Mouse (Mus musculus) myocyte (in vitro differentiated cells): ENCODE measurements at regions not wholly inside any gene's neighbourhood (a gene's known extent, or its start where the extent isn't known, plus 50 kb on each side); places are given as distances from the start of the nearest gene placed in this dataset.

Source experiments
- H3K27me3 ChIP-seq: one replicate; pipeline ENCODE4 v1.6.1; 2011; ENCODE audit not compliant: control insufficient read depth, insufficient read depth, insufficient read length
- H3K36me3 ChIP-seq: one replicate; pipeline ENCODE4 v1.6.1; 2011; ENCODE audit not compliant: control insufficient read depth, insufficient read depth
- H3K4me2 ChIP-seq: one replicate; pipeline ENCODE4 v1.6.1; 2011; ENCODE audit warnings: low read depth, control low read depth
- H3K4me3 ChIP-seq: one replicate; pipeline ENCODE4 v1.5.1; 2011; ENCODE audit warnings: mild to moderate bottlenecking, control low read depth, moderate library complexity
- H3K79me2 ChIP-seq: one replicate; pipeline ENCODE4 v1.6.1; 2011; ENCODE audit not compliant: control insufficient read depth, insufficient read depth
- H3ac ChIP-seq: one replicate; pipeline ENCODE4 v1.6.1; 2011; ENCODE audit not compliant: control insufficient read depth, insufficient read length
- CEBPB ChIP-seq: IDR thresholded peaks from 2 replicates; pipeline ENCODE4 v1.6.1; 2011; ENCODE audit warnings: mild to moderate bottlenecking, moderate library complexity; ENCODE audit not compliant: poor library complexity, insufficient read depth, severe bottlenecking
- E2F4 ChIP-seq: IDR thresholded peaks from one replicate; pipeline ENCODE4 v1.6.1; 2011; ENCODE audit warnings: mild to moderate bottlenecking, control low read depth, moderate library complexity; ENCODE audit not compliant: insufficient read depth
- MAX ChIP-seq: IDR thresholded peaks from one replicate; pipeline ENCODE4 v1.6.1; 2011; ENCODE audit warnings: low read depth, mild to moderate bottlenecking, control low read depth
- MYOD1 ChIP-seq, 3 experiments: IDR thresholded peaks; one replicate each; pipeline ENCODE4 v1.6.1; 2011; ENCODE audit warnings: control low read depth in 2 of 3, low read depth in 2 of 3, mild to moderate bottlenecking in 2 of 3, moderate library complexity in 1 of 3; ENCODE audit not compliant: insufficient read length in 2 of 3, control insufficient read depth in 1 of 3
- MYOG ChIP-seq, 3 experiments: IDR thresholded peaks; one replicate each; pipeline ENCODE4 v1.6.1; 2011; ENCODE audit warnings: control low read depth in 2 of 3, low read depth in 2 of 3, mild to moderate bottlenecking in 2 of 3; ENCODE audit not compliant: insufficient read length in 2 of 3, control insufficient read depth in 1 of 3, insufficient read depth in 1 of 3
- POLR2A ChIP-seq: IDR thresholded peaks from one replicate; pipeline ENCODE4 v1.6.1; 2011; ENCODE audit warnings: low read depth, mild to moderate bottlenecking, control low read depth, moderate library complexity; ENCODE audit not compliant: insufficient read length
- POLR2AphosphoS2 ChIP-seq: IDR thresholded peaks from one replicate; pipeline ENCODE4 v1.6.1; 2011; ENCODE audit warnings: low read depth, control low read depth; ENCODE audit not compliant: insufficient read length
- REST ChIP-seq: IDR thresholded peaks from one replicate; pipeline ENCODE4 v1.6.1; 2011; ENCODE audit warnings: mild to moderate bottlenecking, control low read depth, moderate library complexity; ENCODE audit not compliant: insufficient read depth, insufficient read length
- SRF ChIP-seq: IDR thresholded peaks from one replicate; pipeline ENCODE4 v1.6.1; 2011; ENCODE audit warnings: low read depth; ENCODE audit not compliant: control insufficient read depth, insufficient read length
- TCF12 ChIP-seq: IDR thresholded peaks from one replicate; pipeline ENCODE4 v1.6.1; 2011; ENCODE audit warnings: mild to moderate bottlenecking, control low read depth; ENCODE audit not compliant: poor library complexity, insufficient read depth, severe bottlenecking
- TCF3 ChIP-seq: IDR thresholded peaks from one replicate; pipeline ENCODE4 v1.6.1; 2011; ENCODE audit warnings: low read depth, control low read depth; ENCODE audit not compliant: insufficient read length
- USF1 ChIP-seq: IDR thresholded peaks from one replicate; pipeline ENCODE4 v1.6.1; 2011; ENCODE audit warnings: low read depth, mild to moderate bottlenecking, control low read depth, moderate library complexity

DNA sequence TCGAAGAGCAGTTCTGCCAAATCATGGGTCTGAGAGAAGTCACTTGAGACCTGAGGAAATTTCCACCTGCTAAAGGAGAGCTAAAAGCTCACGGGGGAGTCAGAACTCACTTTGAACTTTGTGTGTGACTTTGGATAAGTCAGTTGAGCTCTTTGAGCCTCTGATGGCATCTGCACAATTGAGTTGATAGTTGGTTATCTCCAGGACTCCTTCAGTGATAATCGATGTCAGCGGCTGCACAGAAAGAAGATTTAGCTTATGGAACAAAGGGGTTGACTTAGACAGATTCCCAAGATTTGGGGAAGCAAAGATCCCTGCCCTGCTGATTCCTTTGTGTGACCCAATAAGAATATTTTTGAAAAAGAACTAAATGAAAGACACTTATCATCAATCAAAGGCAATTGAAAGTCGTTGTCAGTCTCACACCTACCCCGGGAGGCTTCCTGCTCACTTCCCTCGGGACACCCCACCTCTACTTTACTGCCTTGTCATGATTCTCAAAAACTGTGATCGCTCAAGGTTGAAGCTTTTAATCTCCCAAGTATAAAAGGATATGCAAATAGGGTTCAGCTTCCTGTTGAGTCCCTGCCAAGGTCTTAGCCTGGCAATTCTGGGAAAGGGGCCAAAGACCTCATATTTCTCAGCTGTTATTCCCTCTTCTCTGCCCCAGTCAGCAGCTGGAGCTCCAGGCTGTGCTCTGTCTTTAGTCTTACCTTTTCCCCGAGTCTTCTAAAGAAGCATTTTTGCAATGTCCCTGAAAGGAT lies 145.4 kb downstream of the Dad1 start:
- Histone ChIP-seq H3ac (no peak overlapping the region), H3K79me2 (no peaks in the 10 kb centered on the region), H3K4me3 (no peak overlapping the region), H3K36me3 (no peaks in the 10 kb centered on the region), H3K27me3 (no peaks in the 10 kb centered on the region), H3K4me2 (peak overlapping the region; percentile 21)
- TF ChIP-seq TCF3, result no peak
- peak; percentile 62 for TF ChIP-seq TCF12
- peak; percentile 70 to 75 (median 72) for TF ChIP-seq MYOD1 (IDR thresholded peaks at IDR 0.05; ENCODE audit: control insufficient read depth in 1 of 3, insufficient read length in 2 of 3, low read depth in 2 of 3)
- TF ChIP-seq E2F4, result no peak
- peak in 2 of 3 experiments; percentile 53 to 86 for TF ChIP-seq MYOG (IDR thresholded peaks at IDR 0.05; ENCODE audit: control insufficient read depth in 1 of 3, insufficient read depth in 1 of 3, insufficient read length in 2 of 3, low read depth in 2 of 3)
- no peak for TF ChIP-seq MAX
- no peak for TF ChIP-seq SRF
- no peak for TF ChIP-seq USF1
- TF ChIP-seq POLR2A, result no peak

GRCm38 (mm10) chr14:54107204-54107796 lies 146.6 kb downstream of the Dad1 start:
- TF ChIP-seq POLR2A (no peak), REST (no peak), POLR2AphosphoS2 (no peak), MAX (no peak), TCF3 (no peak), USF1 (no peak), MYOD1 (IDR thresholded peaks at IDR 0.05; ENCODE audit: control insufficient read depth in 1 of 3, insufficient read length in 2 of 3, low read depth in 2 of 3) (no peak), MYOG (IDR thresholded peaks at IDR 0.05; ENCODE audit: control insufficient read depth in 1 of 3, insufficient read depth in 1 of 3, insufficient read length in 2 of 3, low read depth in 2 of 3) (no peak), SRF (no peak), TCF12 (no peak), CEBPB (no peak), E2F4 (no peak)
- Histone ChIP-seq H3K4me3 (no peak overlapping the region), H3ac (no peak overlapping the region), H3K27me3 (no peaks in the 10 kb centered on the region), H3K4me2 (no peak overlapping the region), H3K79me2 (no peaks in the 10 kb centered on the region), H3K36me3 (no peaks in the 10 kb centered on the region)

GRCm38 (mm10) chr14:54104243-54104642 lies 149.7 kb downstream of the Dad1 start:
- H3ac ChIP-seq, result no peak overlapping the region
- H3K4me3 ChIP-seq, result no peak overlapping the region
- no peaks in the 10 kb centered on the region for H3K27me3 ChIP-seq
- H3K36me3 ChIP-seq, result no peaks in the 10 kb centered on the region
- no peaks in the 10 kb centered on the region for H3K79me2 ChIP-seq
- H3K4me2 ChIP-seq, result no peak overlapping the region
- TF ChIP-seq TCF3 (no peak), POLR2AphosphoS2 (no peak), CEBPB (no peak), POLR2A (no peak), REST (no peak), MYOG (IDR thresholded peaks at IDR 0.05; ENCODE audit: control insufficient read depth in 1 of 3, insufficient read depth in 1 of 3, insufficient read length in 2 of 3, low read depth in 2 of 3) (no peak), E2F4 (no peak), USF1 (no peak), MAX (no peak), TCF12 (no peak), MYOD1 (IDR thresholded peaks at IDR 0.05; ENCODE audit: control insufficient read depth in 1 of 3, insufficient read length in 2 of 3, low read depth in 2 of 3) (no peak), SRF (no peak)

GRCm38 (mm10) chr14:54103541-54103940 lies 150.4 kb downstream of the Dad1 start:
- Histone ChIP-seq H3K4me3 (no peak overlapping the region), H3K36me3 (no peaks in the 10 kb centered on the region), H3K4me2 (no peak overlapping the region), H3K27me3 (no peaks in the 10 kb centered on the region), H3ac (no peak overlapping the region), H3K79me2 (no peaks in the 10 kb centered on the region)
- TF ChIP-seq MYOG (IDR thresholded peaks at IDR 0.05; ENCODE audit: control insufficient read depth in 1 of 3, insufficient read depth in 1 of 3, insufficient read length in 2 of 3, low read depth in 2 of 3) (no peak), CEBPB (no peak)

DNA sequence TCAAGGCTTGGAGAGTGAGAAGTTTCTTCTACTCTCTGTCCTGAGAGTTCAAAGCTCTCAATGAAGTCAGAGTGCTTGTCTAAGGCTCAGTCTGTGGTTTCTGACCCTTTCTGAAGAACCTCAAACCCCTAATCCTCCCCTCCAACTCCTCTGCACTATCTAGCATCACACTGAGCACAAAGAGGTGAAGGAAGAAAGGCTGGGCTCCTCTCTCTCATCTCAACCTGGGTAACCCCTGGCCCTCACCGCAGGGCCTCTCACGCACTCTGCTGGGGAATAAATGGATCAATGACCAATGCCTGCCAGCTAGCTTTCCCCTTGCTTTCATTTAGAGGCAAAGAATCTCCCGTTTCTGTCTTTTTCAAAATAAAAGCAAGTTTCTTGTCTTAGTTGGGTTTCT lies 150.8 kb downstream of the Dad1 start:
- Histone ChIP-seq H3K4me3 (no peak overlapping the region), H3K4me2 (no peak overlapping the region), H3K79me2 (no peaks in the 10 kb centered on the region), H3ac (no peak overlapping the region), H3K27me3 (no peaks in the 10 kb centered on the region), H3K36me3 (no peaks in the 10 kb centered on the region)
- no peak for TF ChIP-seq MAX
- no peak for TF ChIP-seq REST
- TF ChIP-seq TCF3, result no peak
- TF ChIP-seq SRF, result no peak
- no peak for TF ChIP-seq MYOD1 (IDR thresholded peaks at IDR 0.05; ENCODE audit: control insufficient read depth in 1 of 3, insufficient read length in 2 of 3, low read depth in 2 of 3)
- TF ChIP-seq USF1, result no peak
- no peak for TF ChIP-seq MYOG (IDR thresholded peaks at IDR 0.05; ENCODE audit: control insufficient read depth in 1 of 3, insufficient read depth in 1 of 3, insufficient read length in 2 of 3, low read depth in 2 of 3)
- TF ChIP-seq CEBPB, result no peak
- no peak for TF ChIP-seq POLR2AphosphoS2
- no peak for TF ChIP-seq POLR2A
- no peak for TF ChIP-seq E2F4
